In the genomic region with DNA sequence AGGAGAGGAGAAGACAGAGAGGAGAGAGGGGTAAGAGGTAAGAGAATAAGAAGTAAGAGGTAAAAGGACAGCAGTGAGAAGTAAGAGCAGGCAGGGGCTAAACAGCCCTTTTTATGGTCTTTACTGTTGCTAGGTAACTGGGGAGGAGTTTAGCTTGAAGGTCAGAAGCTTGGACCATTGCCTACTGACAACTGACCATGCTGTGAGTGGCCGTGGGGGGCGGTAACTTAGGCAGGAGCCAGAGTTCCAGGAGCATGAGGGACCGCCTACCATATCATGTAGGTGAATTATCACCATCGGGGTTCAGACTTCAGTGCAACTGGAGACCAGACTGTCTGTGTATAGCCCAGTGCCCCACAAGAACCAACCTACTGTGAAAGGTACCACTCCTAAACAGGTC, we compare ENCODE assay signal across 26 mouse cellular contexts.
DNase-seq lines count a peak whose midpoint lies in the region; ATAC-seq and TF ChIP-seq lines count a peak whose summit lies in the region.
"Had no signal": no experiment of that assay in that cellular context is flagged by ENCODE, and none has a peak within 500 bp of the region (broad histone marks: within the 10 kb centered on the region; RNA-seq: fewer than 3 reads in every experiment).

No protein-coding gene starts in this region.

- no peak overlapping the region for H3K4me3 ChIP-seq in hindbrain, embryonic 11.5 days (ENCODE audit: low read depth, low read length)
- no peak overlapping the region for H3K4me3 ChIP-seq in hindbrain, embryonic 13.5 days
- H3K4me3 ChIP-seq in stomach, postnatal 0 days (ENCODE audit: low read depth, low read length), result no peak overlapping the region
- H3K4me3 ChIP-seq: embryonic facial prominence, embryonic 15.5 days; erythroblast, embryonic 14.5 days; forebrain, embryonic 10.5 days; forebrain, embryonic 15.5 days; heart, adult 2 months; heart, embryonic 15.5 days; hindbrain, embryonic 15.5 days had no signal

- peak; percentile 8 to 46 for DNase-seq in adrenal gland, adult (ENCODE audit: inconsistent age in 2 of 2, low spot score in 1 of 2)
- no peak for DNase-seq in adrenal gland, postnatal 4 days (ENCODE audit: low spot score in 2 of 2)
- no peak for DNase-seq in hindbrain, embryonic 11.5 days (ENCODE audit: low spot score)
- DNase-seq in adrenal gland, postnatal 14 days, result peak; percentile 38
- no peak for DNase-seq in stomach, postnatal 0 days (ENCODE audit: low spot score)
- no peak for DNase-seq in spleen, postnatal 4 days (ENCODE audit: low spot score in 2 of 2)
- DNase-seq: B cell, adult 2 months; cerebellum, adult 2 months; cerebellum, postnatal 14 days; embryo, embryonic 11 days; gastrocnemius, postnatal 10 days; heart, adult 2 months; heart, postnatal 14 days; kidney, adult 2 months had no signal

- H3K27me3 ChIP-seq in hindbrain, embryonic 11.5 days (ENCODE audit: control insufficient read depth, insufficient read depth, low read length), result no peaks in the 10 kb centered on the region
- H3K27me3 ChIP-seq in hindbrain, embryonic 13.5 days, result no peaks in the 10 kb centered on the region
- no peaks in the 10 kb centered on the region for H3K27me3 ChIP-seq in stomach, postnatal 0 days (ENCODE audit: control insufficient read depth, insufficient read depth, low read length)
- H3K27me3 ChIP-seq: embryonic facial prominence, embryonic 15.5 days; forebrain, embryonic 15.5 days; heart, embryonic 15.5 days; hindbrain, embryonic 15.5 days had no signal

- ATAC-seq in hindbrain, embryonic 11.5 days (ENCODE audit: low FRiP score), result 0 out of 2 replicates have a peak, but pooled peaks have one; percentile 14
- ATAC-seq in hindbrain, embryonic 13.5 days (ENCODE audit: low FRiP score), result no peak
- no peak for ATAC-seq in stomach, postnatal 0 days (ENCODE audit: low FRiP score, low TSS enrichment)
- ATAC-seq: activated CD4-positive, CD25-positive, alpha-beta regulatory T cell, adult 4 months; CD4-positive, CD25-positive, alpha-beta regulatory T cell, adult 4 months; forebrain, embryonic 15.5 days; intestine, embryonic 16.5 days had no signal

- H3K9me3 ChIP-seq in hindbrain, embryonic 11.5 days (ENCODE audit: control insufficient read depth, low read length), result no peaks in the 10 kb centered on the region
- H3K9me3 ChIP-seq in hindbrain, embryonic 13.5 days, result no peaks in the 10 kb centered on the region
- H3K9me3 ChIP-seq in stomach, postnatal 0 days (ENCODE audit: control insufficient read depth, low read length), result no peaks in the 10 kb centered on the region
- H3K9me3 ChIP-seq: embryonic facial prominence, embryonic 15.5 days; forebrain, embryonic 10.5 days; forebrain, embryonic 15.5 days; G1E; heart, embryonic 15.5 days; hindbrain, embryonic 15.5 days had no signal

- no peak overlapping the region for H3K4me2 ChIP-seq in hindbrain, embryonic 11.5 days (replicated peaks; ENCODE audit: low read depth, low read length)
- no peak overlapping the region for H3K4me2 ChIP-seq in hindbrain, embryonic 13.5 days
- H3K4me2 ChIP-seq in stomach, postnatal 0 days (replicated peaks; ENCODE audit: low read depth), result no peak overlapping the region
- H3K4me2 ChIP-seq: embryonic facial prominence, embryonic 15.5 days; forebrain, embryonic 15.5 days; heart, embryonic 11.5 days; heart, embryonic 15.5 days; hindbrain, embryonic 15.5 days had no signal

- no peaks in the 10 kb centered on the region for H3K36me3 ChIP-seq in hindbrain, embryonic 11.5 days (ENCODE audit: control insufficient read depth, insufficient read depth, low read length)
- no peaks in the 10 kb centered on the region for H3K36me3 ChIP-seq in hindbrain, embryonic 13.5 days
- H3K36me3 ChIP-seq in stomach, postnatal 0 days (ENCODE audit: control insufficient read depth, insufficient read depth, low read length), result no peaks in the 10 kb centered on the region
- H3K36me3 ChIP-seq: embryonic facial prominence, embryonic 15.5 days; forebrain, embryonic 10.5 days; forebrain, embryonic 15.5 days; G1E; heart, embryonic 15.5 days; hindbrain, embryonic 15.5 days had no signal

- no peak for TF ChIP-seq EP300 in stomach, postnatal 0 days (optimal IDR thresholded peaks at IDR 0.05)

- TF ChIP-seq CTCF in stomach, postnatal 0 days (IDR thresholded peaks at IDR 0.05; ENCODE audit: low read depth), result no peak

- H3K9ac ChIP-seq in hindbrain, embryonic 11.5 days (ENCODE audit: low read depth, low read length), result no peak overlapping the region
- no peak overlapping the region for H3K9ac ChIP-seq in hindbrain, embryonic 13.5 days
- H3K9ac ChIP-seq in stomach, postnatal 0 days (ENCODE audit: low read length), result no peak overlapping the region
- H3K9ac ChIP-seq: embryonic facial prominence, embryonic 15.5 days; forebrain, embryonic 15.5 days; heart, embryonic 15.5 days; hindbrain, embryonic 15.5 days had no signal

- H3K27ac ChIP-seq in hindbrain, embryonic 11.5 days (ENCODE audit: low read depth, low read length), result no peak overlapping the region
- H3K27ac ChIP-seq in hindbrain, embryonic 13.5 days, result no peak overlapping the region
- H3K27ac ChIP-seq in stomach, postnatal 0 days (replicated peaks), result no peak overlapping the region
- H3K27ac ChIP-seq: embryonic facial prominence, embryonic 15.5 days; forebrain, embryonic 10.5 days; forebrain, embryonic 15.5 days; heart, adult 2 months; heart, embryonic 15.5 days; hindbrain, embryonic 15.5 days had no signal

- no peaks in the 10 kb centered on the region for H3K4me1 ChIP-seq in hindbrain, embryonic 11.5 days (replicated peaks; ENCODE audit: control insufficient read depth, insufficient read depth, low read length)
- no peaks in the 10 kb centered on the region for H3K4me1 ChIP-seq in hindbrain, embryonic 13.5 days (replicated peaks)
- no peaks in the 10 kb centered on the region for H3K4me1 ChIP-seq in stomach, postnatal 0 days (replicated peaks; ENCODE audit: control insufficient read depth, insufficient read depth)
- H3K4me1 ChIP-seq: embryonic facial prominence, embryonic 15.5 days; forebrain, embryonic 10.5 days; forebrain, embryonic 15.5 days; heart, embryonic 15.5 days; hindbrain, embryonic 15.5 days had no signal

- 80% methylated on average over 4 of the region's 4 CpGs for WGBS in hindbrain, embryonic 11.5 days
- WGBS in hindbrain, embryonic 13.5 days, result 82% methylated on average over 4 of the region's 4 CpGs
- 65% methylated on average over 4 of the region's 4 CpGs for WGBS in stomach, postnatal 0 days

Comparison
In these comparisons a context has a peak if more than half of its experiments do, and no peak if none do; other contexts are left out.
1. DNase-seq: peak in adrenal gland, adult (2 of 2) and adrenal gland, postnatal 14 days (single experiment); none in adrenal gland, postnatal 4 days (0 of 2), hindbrain, embryonic 11.5 days (single experiment), stomach, postnatal 0 days (single experiment) and spleen, postnatal 4 days (0 of 2).